Mouse (Mus musculus): Measurements from ENCODE around the gene Gm10322. TPM values are rescaled to one million over a fixed set of nuclear protein-coding genes. Genes with fewer than 3 reads are reported as not detected.

Gm10322 gene
- polyA plus RNA-seq, 1 experiment from 2014 or later: not detected

DNA sequence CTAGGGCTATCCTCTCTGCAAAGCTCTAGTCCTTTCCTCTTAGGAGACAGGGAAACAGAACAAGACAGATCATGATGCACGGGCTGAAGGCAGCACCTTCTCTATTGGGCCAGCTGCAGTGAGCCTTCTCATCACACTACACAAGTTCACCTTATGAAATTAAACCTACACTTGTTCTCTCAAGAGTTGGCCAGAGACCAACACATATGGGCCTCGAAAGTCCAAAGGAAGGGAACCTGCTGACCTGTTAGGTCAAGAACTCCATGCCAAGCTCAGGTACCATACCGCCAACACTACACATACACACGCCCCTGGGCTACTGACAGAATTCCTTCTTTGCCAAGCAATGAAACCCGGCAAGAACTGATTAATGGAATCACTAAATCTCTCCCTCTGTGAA lies 452 bp upstream of the Gm10322 start:
- Histone ChIP-seq H3K27me3 (ENCODE audit: control insufficient read depth, insufficient read depth, low read depth, low read length) (no peaks in the 10 kb centered on the region), H3K4me1 (replicated peaks; ENCODE audit: control insufficient read depth, insufficient read depth, low read length) (peaks cover 19% of the 10 kb centered on the region), H3K9ac (ENCODE audit: low read length) (peak overlapping the region; percentile 80), H3K4me3 (ENCODE audit: low read length) (peak overlapping the region; percentile 68), H3K9me3 (ENCODE audit: control insufficient read depth, low read length) (no peaks in the 10 kb centered on the region), H3K4me2 (ENCODE audit: low read depth, low read length) (peak overlapping the region; percentile 90), H3K36me3 (ENCODE audit: control insufficient read depth, insufficient read depth, low read length) (no peaks in the 10 kb centered on the region), H3K27ac (ENCODE audit: low read length) (no peak overlapping the region)
- ATAC-seq (ENCODE audit: low read depth): no peak
- WGBS: 20% methylated on average over 5 of the region's 5 CpGs

DNA sequence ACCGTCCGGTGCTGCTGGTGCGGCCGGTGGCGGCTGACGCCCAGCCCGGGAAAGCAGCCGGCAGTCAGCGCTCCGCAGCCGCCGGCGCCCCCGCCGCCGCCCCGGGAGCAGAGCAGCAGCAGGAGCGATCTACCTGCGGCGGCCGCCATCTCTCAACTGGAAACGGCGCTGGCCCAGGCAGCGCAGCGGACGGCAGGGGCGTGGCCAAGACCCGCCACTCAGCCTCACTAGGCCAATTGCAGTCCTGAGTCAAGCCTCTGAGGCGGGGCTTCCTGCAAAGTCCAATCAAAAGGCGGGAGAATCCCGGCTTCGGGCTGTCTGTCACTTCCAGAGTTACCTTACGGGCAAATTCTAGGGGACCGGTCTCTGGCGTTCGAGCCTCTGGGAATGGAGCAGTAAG lies 659 bp downstream of the Gm10322 start, which contains the start of gene Mcu:
Mcu (minus strand) TSS at position 171 of the 400 bp plus-strand sequence.
- H3K4me1 ChIP-seq (replicated peaks; ENCODE audit: control insufficient read depth, insufficient read depth, low read length): peaks cover 19% of the 10 kb centered on the region
- peak within 1 kb of the TSS; percentile 58 for H3K27ac ChIP-seq (ENCODE audit: low read length)
- H3K9ac ChIP-seq (ENCODE audit: low read length): peak within 1 kb of the TSS; percentile 80
- peak within 1 kb of the TSS; percentile 90 for H3K4me2 ChIP-seq (ENCODE audit: low read depth, low read length)
- H3K27me3 ChIP-seq (ENCODE audit: control insufficient read depth, insufficient read depth, low read depth, low read length): no peaks in the 10 kb centered on the region
- H3K36me3 ChIP-seq (ENCODE audit: control insufficient read depth, insufficient read depth, low read length): no peaks in the 10 kb centered on the region
- peak; percentile 99 for ATAC-seq (ENCODE audit: low read depth)
- peak within 1 kb of the TSS; percentile 68 for H3K4me3 ChIP-seq (ENCODE audit: low read length)
- under 1% methylated on average over 34 of the region's 36 CpGs for WGBS
- H3K9me3 ChIP-seq (ENCODE audit: control insufficient read depth, low read length): no peaks in the 10 kb centered on the region

DNA sequence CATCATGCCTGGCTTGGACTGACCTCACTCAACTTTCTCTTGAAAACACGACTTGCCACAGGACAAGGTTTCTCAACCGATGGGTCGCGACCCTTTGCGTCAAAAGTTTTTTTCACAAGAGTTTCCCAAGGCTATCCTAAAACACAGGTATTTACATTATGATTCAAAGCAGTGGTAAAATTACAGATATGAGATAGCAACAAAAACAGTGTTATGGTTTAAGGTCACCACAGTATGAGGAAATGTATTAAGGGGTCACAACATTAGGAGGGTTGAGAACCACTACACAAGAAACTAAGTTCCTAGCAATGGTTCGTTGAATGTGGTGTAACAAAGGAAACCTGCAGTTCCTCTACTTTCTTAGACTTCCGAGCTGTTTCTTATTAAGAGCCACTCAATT lies 1.9 kb downstream of the Gm10322 start:
- Histone ChIP-seq H3K4me3 (ENCODE audit: low read length) (no peak overlapping the region), H3K36me3 (ENCODE audit: control insufficient read depth, insufficient read depth, low read length) (no peaks in the 10 kb centered on the region), H3K27me3 (ENCODE audit: control insufficient read depth, insufficient read depth, low read depth, low read length) (no peaks in the 10 kb centered on the region), H3K9me3 (ENCODE audit: control insufficient read depth, low read length) (no peaks in the 10 kb centered on the region), H3K27ac (ENCODE audit: low read length) (no peak overlapping the region), H3K4me2 (ENCODE audit: low read depth, low read length) (no peak overlapping the region), H3K4me1 (replicated peaks; ENCODE audit: control insufficient read depth, insufficient read depth, low read length) (peaks cover 19% of the 10 kb centered on the region), H3K9ac (ENCODE audit: low read length) (no peak overlapping the region)
- 89% methylated on average over 7 of the region's 7 CpGs for WGBS
- ATAC-seq (ENCODE audit: low read depth): no peak

DNA sequence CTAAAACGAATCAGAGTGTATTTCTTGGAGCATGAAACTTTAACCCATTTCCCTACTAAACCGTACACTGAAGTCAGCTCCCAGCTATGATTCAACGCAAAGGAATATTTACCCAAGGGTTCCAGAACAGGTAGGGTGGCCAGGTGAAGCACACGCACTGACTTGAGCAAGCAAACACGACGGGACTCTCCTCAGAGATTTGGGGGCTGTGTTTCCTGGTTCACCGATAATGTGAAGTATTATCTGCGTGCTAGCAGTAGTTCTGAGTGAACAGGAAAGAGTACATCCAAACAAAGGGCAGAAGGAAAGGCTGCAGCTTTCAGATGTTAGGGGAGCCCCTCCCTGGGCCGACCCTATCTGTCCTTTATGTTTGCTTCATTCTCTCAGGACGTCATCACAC lies 5.5 kb downstream of the Gm10322 start:
- no peak for ATAC-seq (ENCODE audit: low read depth)
- WGBS: 25% methylated on average over 10 of the region's 10 CpGs
- no peaks in the 10 kb centered on the region for H3K9me3 ChIP-seq (ENCODE audit: control insufficient read depth, low read length)

DNA sequence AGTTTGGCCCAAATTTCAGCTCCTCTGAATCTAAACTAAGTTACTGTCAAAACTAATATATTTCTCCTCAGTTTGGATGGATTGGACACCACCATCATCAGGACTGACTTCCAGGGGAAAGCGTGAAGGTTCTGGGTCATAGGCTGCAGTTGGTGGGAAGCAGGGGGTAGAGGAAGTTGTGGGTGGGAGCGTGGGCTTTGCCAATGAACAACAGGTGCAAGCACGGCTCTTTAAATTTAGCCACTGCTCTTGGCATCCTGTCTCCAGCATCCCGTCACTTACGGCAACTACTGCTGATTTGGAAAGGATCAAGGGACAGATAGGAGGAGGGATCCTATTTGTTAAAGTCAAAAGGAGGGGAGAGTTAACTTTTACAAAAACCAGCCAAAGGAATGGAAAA lies 7.6 kb downstream of the Gm10322 start:
- Histone ChIP-seq H3K9me3 (ENCODE audit: control insufficient read depth, low read length) (no peaks in the 10 kb centered on the region), H3K9ac (ENCODE audit: low read length) (no peak overlapping the region), H3K4me3 (ENCODE audit: low read length) (no peak overlapping the region), H3K4me2 (ENCODE audit: low read depth, low read length) (no peak overlapping the region), H3K27ac (ENCODE audit: low read length) (no peak overlapping the region), H3K27me3 (ENCODE audit: control insufficient read depth, insufficient read depth, low read depth, low read length) (no peaks in the 10 kb centered on the region), H3K36me3 (ENCODE audit: control insufficient read depth, insufficient read depth, low read length) (no peaks in the 10 kb centered on the region), H3K4me1 (replicated peaks; ENCODE audit: control insufficient read depth, insufficient read depth, low read length) (no peaks in the 10 kb centered on the region)
- 69% methylated on average over 5 of the region's 5 CpGs for WGBS
- no peak for ATAC-seq (ENCODE audit: low read depth)

More for the DNA sequence above, 5.5 kb downstream of the Gm10322 start:
- no peaks in the 10 kb centered on the region for H3K36me3 ChIP-seq (ENCODE audit: control insufficient read depth, insufficient read depth, low read length)
- no peak overlapping the region for H3K27ac ChIP-seq (ENCODE audit: low read length)
- no peak overlapping the region for H3K4me3 ChIP-seq (ENCODE audit: low read length)
- H3K27me3 ChIP-seq (ENCODE audit: control insufficient read depth, insufficient read depth, low read depth, low read length): no peaks in the 10 kb centered on the region
- H3K4me2 ChIP-seq (ENCODE audit: low read depth, low read length): peak overlapping the region; percentile 23; the same call in 1 of the 2 replicates
- H3K9ac ChIP-seq (ENCODE audit: low read length): no peak overlapping the region
- peaks cover 4% of the 10 kb centered on the region; the same call in 1 of the 2 replicates for H3K4me1 ChIP-seq (replicated peaks; ENCODE audit: control insufficient read depth, insufficient read depth, low read length)

DNA sequence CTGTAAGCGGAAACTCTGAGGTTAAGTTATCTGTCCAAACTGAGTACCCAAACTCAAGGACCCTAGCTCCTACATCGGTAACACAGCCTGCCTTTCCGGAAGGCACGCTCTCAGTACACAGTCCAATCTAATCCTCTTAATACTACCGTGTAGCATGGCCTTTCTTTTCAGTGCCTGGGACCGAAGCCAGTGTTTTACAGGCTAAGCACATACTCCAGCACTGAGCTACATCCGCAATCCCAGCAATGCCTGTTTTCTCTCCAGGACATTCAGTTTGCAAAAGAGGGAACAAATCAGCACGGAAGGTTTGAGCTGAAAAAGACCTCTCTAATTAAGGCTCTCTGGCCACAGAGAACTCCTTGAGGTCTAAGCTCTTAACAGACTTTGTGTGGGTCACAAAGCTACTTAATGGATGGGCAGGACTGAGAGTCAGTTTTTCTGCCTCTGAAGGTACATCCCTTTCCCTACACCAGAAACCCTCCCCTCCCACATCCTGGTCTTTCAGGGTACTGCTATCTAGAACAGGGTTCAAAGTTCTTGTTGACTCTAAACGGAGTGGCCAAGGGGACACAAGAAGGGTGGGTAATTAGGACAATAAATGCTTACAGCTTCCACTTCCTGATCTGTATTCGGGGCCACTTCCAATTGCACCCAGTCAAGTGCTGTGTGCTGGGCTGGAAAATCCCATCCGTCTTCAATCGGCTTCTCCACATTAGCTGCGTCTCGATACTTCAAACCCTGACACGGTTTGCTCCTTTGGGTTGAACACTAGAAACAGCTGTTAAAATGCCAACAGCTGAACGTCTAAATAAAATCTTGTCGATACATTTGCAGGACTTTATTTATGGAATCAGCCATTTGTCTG lies 13.0 kb downstream of the Gm10322 start:
- WGBS: 61% methylated on average over 17 of the region's 17 CpGs
- Histone ChIP-seq H3K9ac (ENCODE audit: low read length) (0 out of 2 replicates have a peak overlapping the region, but pooled peaks have one; percentile 15), H3K9me3 (ENCODE audit: control insufficient read depth, low read length) (no peaks in the 10 kb centered on the region), H3K4me2 (ENCODE audit: low read depth, low read length) (no peak overlapping the region), H3K36me3 (ENCODE audit: control insufficient read depth, insufficient read depth, low read length) (no peaks in the 10 kb centered on the region), H3K27me3 (ENCODE audit: control insufficient read depth, insufficient read depth, low read depth, low read length) (no peaks in the 10 kb centered on the region), H3K4me3 (ENCODE audit: low read length) (no peak overlapping the region), H3K4me1 (replicated peaks; ENCODE audit: control insufficient read depth, insufficient read depth, low read length) (0 out of 2 replicates have a peak, but pooled peaks cover 5% of the 10 kb centered on the region), H3K27ac (ENCODE audit: low read length) (peak overlapping the region; percentile 43; the same call in 1 of the 2 replicates)
- ATAC-seq (ENCODE audit: low read depth): peak; percentile 70

DNA sequence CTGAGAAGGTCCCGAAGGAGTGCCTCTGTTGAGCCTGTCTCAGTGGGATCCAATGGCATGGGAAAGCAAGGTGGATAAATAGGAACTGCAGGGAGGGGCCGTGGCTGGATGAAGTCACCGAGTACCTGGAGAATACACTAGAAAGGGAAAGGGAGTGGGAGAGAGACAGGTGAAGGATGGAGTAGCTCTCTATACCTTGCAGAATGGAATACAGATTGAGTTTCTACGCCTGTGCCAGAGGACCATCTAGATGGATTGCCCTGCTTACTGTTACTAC lies 13.6 kb downstream of the Gm10322 start:
- 74% methylated on average over 4 of the region's 4 CpGs for WGBS
- Histone ChIP-seq H3K9me3 (ENCODE audit: control insufficient read depth, low read length) (no peaks in the 10 kb centered on the region), H3K36me3 (ENCODE audit: control insufficient read depth, insufficient read depth, low read length) (no peaks in the 10 kb centered on the region), H3K9ac (ENCODE audit: low read length) (no peak overlapping the region), H3K4me3 (ENCODE audit: low read length) (no peak overlapping the region), H3K4me2 (ENCODE audit: low read depth, low read length) (no peak overlapping the region), H3K4me1 (replicated peaks; ENCODE audit: control insufficient read depth, insufficient read depth, low read length) (0 out of 2 replicates have a peak, but pooled peaks cover 5% of the 10 kb centered on the region), H3K27me3 (ENCODE audit: control insufficient read depth, insufficient read depth, low read depth, low read length) (no peaks in the 10 kb centered on the region), H3K27ac (ENCODE audit: low read length) (no peak overlapping the region)
- ATAC-seq (ENCODE audit: low read depth): no peak

DNA sequence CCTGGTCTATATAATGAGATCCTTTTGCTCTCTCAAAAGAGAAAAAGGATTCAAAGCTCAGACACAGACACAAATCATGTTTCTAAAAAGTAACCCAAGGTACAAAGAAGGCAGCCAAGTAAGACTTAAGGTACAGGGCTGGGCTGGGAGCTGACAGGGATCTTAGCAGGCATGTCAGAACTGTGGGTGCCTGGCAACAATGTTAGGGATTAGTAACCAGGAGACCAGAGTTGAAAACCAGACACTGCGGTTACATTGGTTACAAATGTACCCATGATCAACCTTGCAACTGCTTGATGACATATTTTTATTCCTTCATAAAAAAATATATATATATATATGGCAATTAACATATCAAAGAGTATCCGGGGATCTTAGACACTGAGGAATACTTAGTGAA lies 20.2 kb downstream of the Gm10322 start:
- no peaks in the 10 kb centered on the region for H3K36me3 ChIP-seq (ENCODE audit: control insufficient read depth, insufficient read depth, low read length)
- no peaks in the 10 kb centered on the region for H3K9me3 ChIP-seq (ENCODE audit: control insufficient read depth, low read length)
- H3K9ac ChIP-seq (ENCODE audit: low read length): no peak overlapping the region
- H3K27ac ChIP-seq (ENCODE audit: low read length): no peak overlapping the region
- no peak overlapping the region for H3K4me2 ChIP-seq (ENCODE audit: low read depth, low read length)
- ATAC-seq (ENCODE audit: low read depth): no peak
- H3K4me1 ChIP-seq (replicated peaks; ENCODE audit: control insufficient read depth, insufficient read depth, low read length): 0 out of 2 replicates have a peak, but pooled peaks cover 2% of the 10 kb centered on the region
- 90% methylated on average over 2 of the region's 2 CpGs for WGBS
- no peaks in the 10 kb centered on the region for H3K27me3 ChIP-seq (ENCODE audit: control insufficient read depth, insufficient read depth, low read depth, low read length)
- H3K4me3 ChIP-seq (ENCODE audit: low read length): no peak overlapping the region

DNA sequence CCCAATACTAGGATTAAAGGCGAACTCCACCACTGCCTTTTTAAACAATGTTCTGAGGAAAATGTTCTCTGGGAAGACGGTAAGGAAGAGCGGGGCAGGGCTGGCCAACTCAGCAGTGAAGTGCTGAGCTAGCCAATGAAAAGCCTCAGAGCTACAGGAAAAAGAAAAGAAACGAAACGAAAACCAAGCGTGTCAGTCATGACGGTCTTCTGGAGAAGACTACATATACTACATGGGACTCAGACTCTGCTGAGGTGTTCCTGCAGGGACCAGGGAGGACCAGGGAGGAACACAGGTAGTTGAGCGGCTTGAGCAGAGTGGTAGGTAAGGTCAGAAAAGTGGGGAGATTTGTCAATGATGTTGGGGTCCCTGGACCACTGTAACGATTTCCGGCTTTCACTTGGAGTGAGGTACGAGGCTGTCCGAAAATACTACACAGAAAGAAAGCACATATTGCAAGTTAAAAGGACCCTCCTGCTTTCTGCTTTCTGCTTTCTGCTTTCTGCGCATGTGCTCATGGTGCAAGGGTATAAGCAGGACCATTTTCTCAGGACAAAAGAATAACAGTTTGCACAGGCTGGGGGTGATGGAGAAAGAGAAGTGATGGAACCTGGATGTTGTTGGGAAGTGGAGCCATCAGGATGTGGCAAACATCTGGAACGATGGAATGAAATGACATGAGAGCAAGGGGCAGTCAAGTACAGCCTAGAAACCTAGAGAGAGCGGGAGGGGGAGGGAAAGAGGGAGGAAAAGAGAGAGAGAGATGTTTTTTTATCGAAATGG lies 21.1 kb downstream of the Gm10322 start:
- Histone ChIP-seq H3K9me3 (ENCODE audit: control insufficient read depth, low read length) (no peaks in the 10 kb centered on the region), H3K4me3 (ENCODE audit: low read length) (peak overlapping the region; percentile 31), H3K4me1 (replicated peaks; ENCODE audit: control insufficient read depth, insufficient read depth, low read length) (0 out of 2 replicates have a peak, but pooled peaks cover 2% of the 10 kb centered on the region), H3K4me2 (ENCODE audit: low read depth, low read length) (peak overlapping the region; percentile 13), H3K27ac (ENCODE audit: low read length) (no peak overlapping the region), H3K9ac (ENCODE audit: low read length) (no peak overlapping the region), H3K27me3 (ENCODE audit: control insufficient read depth, insufficient read depth, low read depth, low read length) (no peaks in the 10 kb centered on the region), H3K36me3 (ENCODE audit: control insufficient read depth, insufficient read depth, low read length) (no peaks in the 10 kb centered on the region)
- WGBS: 63% methylated on average over 16 of the region's 16 CpGs
- peak; percentile 23; the same call in 1 of the 2 replicates for ATAC-seq (ENCODE audit: low read depth)

Measured in lung, embryonic 16.5 days (tissue).